Mouse (Mus musculus) macrophage (primary cell): ENCODE measurements around the gene Pus3. TPM values are rescaled to one million over a fixed set of nuclear protein-coding genes. Genes with fewer than 3 reads are reported as not detected.
A peak's percentile ranks its signal among the peaks of the same experiment; 100 is the strongest.
"Not testable (repeated sequence)": the region's sequence is repeated elsewhere in the genome, so short reads cannot be mapped to it uniquely, and the experiment has no call there.

Source experiments
- H3K27ac ChIP-seq: fragments of 350-480 bp; formaldehyde crosslinking; 2 replicates; pipeline ENCODE4 v1.9.0; 2021
- H3K36me3 ChIP-seq: fragments of 350-480 bp; formaldehyde crosslinking; 2 replicates; pipeline ENCODE4 v1.9.0; 2021; ENCODE audit errors: inconsistent target
- H3K4me3 ChIP-seq: fragments of 350-480 bp; formaldehyde crosslinking; 2 replicates; pipeline ENCODE4 v1.9.0; 2021; ENCODE audit errors: inconsistent target
- H3K79me2 ChIP-seq: fragments of 350-480 bp; formaldehyde crosslinking; 2 replicates; pipeline ENCODE4 v1.9.0; 2021; ENCODE audit errors: inconsistent target
- WGBS: methylation state at CpG from one replicate; pipeline ENCODE4 v1.1.7; 2026; ENCODE audit warnings: inconsistent platforms; ENCODE audit not compliant: missing documents; 5-methylcytosine and 5-hydroxymethylcytosine counted together
- polyA plus RNA-seq: library from polyadenylated mRNA; stranded (reverse); fragments of 250-400 nt; gene quantifications from 3 replicates; pipeline ENCODE4 v1.2.4, GENCODE M21; 2018; ENCODE audit warnings: inconsistent platforms

Pus3 gene
- polyA plus RNA-seq, 1 experiment from 2014 or later, result 8.5 TPM

DNA sequence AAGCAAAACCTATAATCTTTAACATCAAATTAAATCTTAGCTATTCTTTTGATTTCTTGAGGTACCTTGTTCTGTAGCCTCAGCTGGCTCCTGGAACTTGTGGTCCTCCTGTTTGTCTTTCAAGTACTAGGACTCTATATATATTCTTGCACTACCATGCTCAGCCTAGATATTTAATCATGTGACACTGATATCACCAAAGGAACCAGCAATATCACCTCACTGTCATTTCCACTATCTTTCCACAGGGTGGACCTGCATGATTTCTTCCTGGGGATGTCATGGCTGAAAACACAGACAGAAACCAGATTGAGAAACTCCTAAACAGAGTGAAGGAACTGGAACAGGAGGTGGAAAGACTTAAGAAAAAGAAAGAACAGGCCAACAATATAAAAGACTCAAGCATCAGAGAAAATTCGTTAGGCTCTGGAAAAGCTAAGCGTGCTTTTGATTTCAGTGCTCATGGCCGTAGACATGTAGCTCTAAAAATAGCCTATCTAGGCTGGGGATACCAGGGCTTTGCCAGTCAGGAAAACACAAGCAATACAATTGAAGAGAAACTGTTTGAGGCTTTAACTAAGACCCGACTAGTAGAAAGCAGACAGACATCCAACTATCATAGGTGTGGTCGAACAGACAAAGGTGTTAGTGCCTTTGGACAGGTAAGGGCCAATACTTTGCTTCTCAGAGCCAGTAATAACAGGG is 6.3 kb downstream of the Pus3 start:
- Histone ChIP-seq H3K27ac (no peak overlapping the region), H3K4me3 (no peak overlapping the region), H3K36me3 (peaks cover 4% of the 10 kb centered on the region; the same call in 1 of the 2 replicates), H3K79me2 (peaks cover 92% of the 10 kb centered on the region)
- 97% methylated on average over 5 of the region's 5 CpGs for WGBS

DNA sequence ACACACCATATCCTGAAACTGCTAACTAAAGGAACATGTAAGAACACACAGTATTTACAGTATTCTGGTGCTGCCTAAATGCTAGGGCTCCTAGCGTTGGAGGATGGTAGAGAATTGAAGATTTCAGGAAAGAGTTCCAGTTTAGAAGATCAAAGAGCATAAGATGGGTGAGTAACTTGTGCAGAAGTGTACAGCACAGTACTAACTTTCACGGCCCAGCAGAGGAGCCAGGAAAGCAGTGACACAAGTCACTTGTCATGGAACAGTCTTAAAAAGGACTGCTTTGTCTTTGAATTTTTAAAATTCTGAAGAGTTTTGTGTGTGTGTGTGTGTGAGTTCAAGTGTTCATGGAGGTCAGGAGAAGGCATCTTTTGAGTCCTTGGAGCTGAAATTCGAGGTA is 9.6 kb downstream of the Pus3 start:
- H3K79me2 ChIP-seq, result peaks cover 59% of the 10 kb centered on the region
- 97% methylated on average over 3 of the region's 3 CpGs for whole genome bisulfite sequencing
- H3K36me3 ChIP-seq, result peaks cover 4% of the 10 kb centered on the region; the same call in 1 of the 2 replicates
- H3K27ac ChIP-seq, result no peak overlapping the region
- no peak overlapping the region for H3K4me3 ChIP-seq

DNA sequence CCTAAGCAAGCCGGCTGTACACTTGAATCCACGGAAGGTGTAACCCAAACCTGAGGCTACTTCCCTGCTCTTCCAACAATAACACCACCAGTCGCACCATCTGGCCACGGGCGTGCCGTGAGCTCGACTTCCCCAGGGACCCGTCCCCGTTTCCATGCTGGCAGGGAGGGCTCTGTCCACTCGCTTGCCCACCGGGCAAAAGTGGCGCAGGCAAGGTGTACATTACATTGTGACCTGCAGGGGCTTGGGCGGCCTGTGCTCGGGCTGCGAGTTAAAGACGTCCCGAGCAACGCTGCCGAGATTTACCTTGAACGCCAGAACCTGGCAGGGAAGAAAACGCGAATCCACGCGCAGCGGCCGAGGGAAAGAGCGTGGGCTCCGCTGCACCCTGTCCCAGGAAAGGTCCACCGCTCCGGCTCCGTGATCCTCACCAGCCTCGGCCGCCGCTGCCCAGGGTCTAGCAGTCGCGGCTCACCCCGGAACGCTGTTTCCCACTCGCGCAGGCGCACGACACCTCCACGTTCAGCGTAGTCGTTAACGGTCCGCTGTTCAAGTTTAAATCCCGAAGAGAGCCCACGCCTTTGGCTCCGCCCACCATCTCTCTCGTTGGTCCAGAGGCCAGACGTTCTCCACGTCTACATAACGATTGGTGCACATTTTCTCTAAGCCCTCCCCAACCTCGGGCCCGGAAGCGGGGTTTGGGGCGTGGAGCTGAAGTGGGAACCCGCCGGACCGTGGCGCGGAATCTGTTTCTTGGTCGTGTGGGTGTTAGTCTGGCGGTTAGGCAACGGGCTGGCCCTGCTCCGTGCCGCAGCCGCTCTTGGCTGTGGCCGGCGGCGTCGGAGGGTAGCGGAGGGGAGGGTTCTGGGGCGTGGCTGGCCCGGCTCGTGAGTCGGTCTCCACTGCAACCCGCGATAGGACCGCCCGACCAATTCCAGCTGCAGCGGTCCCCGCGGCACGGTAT is 11.5 kb downstream of the Pus3 start, which contains the start of the genes Pate2 and Hyls1:
TSS of gene Pate2 (plus strand) at position 714 of the 964 bp plus-strand sequence.
TSS of gene Hyls1 (minus strand) at position 828 of the 964 bp plus-strand sequence.
- H3K36me3 ChIP-seq, result peaks cover 4% of the 10 kb centered on the region; the same call in 1 of the 2 replicates
- WGBS, result under 1% methylated on average over 79 of the region's 86 CpGs
- peak within 1 kb of the TSS; percentile 77 for H3K4me3 ChIP-seq
- peak within 1 kb of the TSS; percentile 61 for H3K27ac ChIP-seq
- H3K79me2 ChIP-seq, result peaks cover 40% of the 10 kb centered on the region

DNA sequence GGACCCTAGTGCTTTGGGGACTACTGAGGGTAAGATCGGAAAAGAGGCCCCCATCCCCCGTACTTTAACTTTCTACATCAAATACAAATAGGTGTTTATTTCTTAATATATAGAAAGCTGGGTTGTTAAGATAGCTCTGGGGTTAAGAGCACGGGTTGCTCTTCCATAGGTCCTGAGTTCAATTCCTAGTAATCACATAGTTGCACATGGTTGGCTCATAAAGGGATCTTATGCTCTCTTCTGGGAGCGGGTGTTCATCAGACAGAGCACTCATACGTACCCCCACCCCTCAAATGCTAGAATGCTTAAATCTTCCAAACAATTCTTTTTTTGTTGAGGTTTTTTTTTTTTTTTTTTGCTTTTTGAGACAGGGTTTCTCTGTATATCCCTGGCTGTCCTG is 12.3 kb downstream of the Pus3 start:
- peak overlapping the region; percentile 25; the same call in 1 of the 2 replicates for H3K27ac ChIP-seq
- H3K36me3 ChIP-seq, result peaks cover 4% of the 10 kb centered on the region; the same call in 1 of the 2 replicates
- H3K4me3 ChIP-seq, result peak overlapping the region; percentile 77
- 22% methylated on average over 5 of the region's 5 CpGs for WGBS
- H3K79me2 ChIP-seq, result peaks cover 34% of the 10 kb centered on the region

DNA sequence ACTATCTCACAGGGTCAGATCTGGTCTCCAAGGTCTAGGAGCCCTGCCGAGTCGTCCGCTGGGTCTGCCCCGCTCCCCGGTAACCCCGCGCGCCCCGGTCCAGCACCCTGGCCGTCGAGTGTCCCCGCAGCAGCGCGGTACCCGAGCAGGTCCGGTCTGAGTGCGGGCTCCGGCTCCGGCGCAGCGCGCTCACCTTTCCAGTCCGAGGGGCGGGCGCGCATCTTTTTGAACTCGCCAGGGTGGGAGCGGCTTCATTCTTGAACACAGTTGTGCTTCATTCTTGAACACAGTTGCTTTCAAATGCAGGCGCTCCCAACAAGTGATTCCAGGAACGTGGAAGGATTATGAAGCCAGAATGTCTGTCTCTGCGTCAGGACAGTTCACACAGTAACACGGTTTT is 16.0 kb downstream of the Pus3 start:
- Histone ChIP-seq H3K4me3 (no peak overlapping the region), H3K27ac (no peak overlapping the region), H3K36me3 (no peaks in the 10 kb centered on the region), H3K79me2 (peaks cover 2% of the 10 kb centered on the region; the same call in 1 of the 2 replicates)
- 19% methylated on average over 31 of the region's 32 CpGs for WGBS

DNA sequence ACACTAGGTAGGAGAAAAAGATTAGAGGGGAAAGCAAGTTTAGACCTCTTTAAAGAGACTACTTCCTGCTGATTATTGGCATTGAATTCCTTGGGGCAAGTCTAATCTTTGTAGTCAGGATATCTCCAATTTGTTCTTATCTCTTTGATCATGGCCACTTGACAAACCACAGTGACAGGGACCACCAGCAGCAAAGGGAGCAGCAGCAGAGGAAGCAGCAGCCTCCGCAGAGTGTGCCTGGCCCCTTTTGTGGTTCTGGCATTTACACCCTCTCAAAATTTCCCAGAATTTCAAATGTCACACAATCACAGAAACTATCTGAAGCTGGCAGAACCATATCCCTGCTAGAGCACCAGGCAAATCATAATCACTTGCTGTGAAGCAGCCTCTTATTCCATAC is 29.3 kb downstream of the Pus3 start:
- Histone ChIP-seq H3K4me3 (no peak overlapping the region), H3K36me3 (no peaks in the 10 kb centered on the region), H3K79me2 (no peaks in the 10 kb centered on the region), H3K27ac (no peak overlapping the region)
- 25% methylated on average over 1 of the region's 1 CpGs for whole genome bisulfite sequencing

DNA sequence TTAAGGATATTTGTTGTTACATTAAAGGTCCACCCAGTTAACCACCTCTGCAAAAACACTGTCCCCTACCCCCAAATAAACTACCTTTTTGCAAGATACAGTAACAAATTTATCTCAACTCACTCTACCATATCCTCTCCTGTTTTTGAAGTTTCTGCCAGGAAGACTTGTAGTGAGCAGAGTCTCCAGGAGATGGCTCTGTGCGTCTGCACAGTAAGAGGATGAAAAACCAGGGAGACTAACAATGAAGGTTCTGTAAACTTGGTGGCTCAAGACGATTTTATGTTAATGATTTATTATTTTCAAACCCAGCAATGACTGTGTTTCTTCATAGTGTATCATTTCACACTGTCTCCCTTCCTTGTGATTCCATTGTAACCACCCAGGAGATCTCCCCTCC is 34.5 kb downstream of the Pus3 start:
- H3K79me2 ChIP-seq, result no peaks in the 10 kb centered on the region
- H3K27ac ChIP-seq, result no peak overlapping the region
- WGBS, result 12% methylated on average over 2 of the region's 2 CpGs
- H3K36me3 ChIP-seq, result no peaks in the 10 kb centered on the region
- H3K4me3 ChIP-seq, result no peak overlapping the region

DNA sequence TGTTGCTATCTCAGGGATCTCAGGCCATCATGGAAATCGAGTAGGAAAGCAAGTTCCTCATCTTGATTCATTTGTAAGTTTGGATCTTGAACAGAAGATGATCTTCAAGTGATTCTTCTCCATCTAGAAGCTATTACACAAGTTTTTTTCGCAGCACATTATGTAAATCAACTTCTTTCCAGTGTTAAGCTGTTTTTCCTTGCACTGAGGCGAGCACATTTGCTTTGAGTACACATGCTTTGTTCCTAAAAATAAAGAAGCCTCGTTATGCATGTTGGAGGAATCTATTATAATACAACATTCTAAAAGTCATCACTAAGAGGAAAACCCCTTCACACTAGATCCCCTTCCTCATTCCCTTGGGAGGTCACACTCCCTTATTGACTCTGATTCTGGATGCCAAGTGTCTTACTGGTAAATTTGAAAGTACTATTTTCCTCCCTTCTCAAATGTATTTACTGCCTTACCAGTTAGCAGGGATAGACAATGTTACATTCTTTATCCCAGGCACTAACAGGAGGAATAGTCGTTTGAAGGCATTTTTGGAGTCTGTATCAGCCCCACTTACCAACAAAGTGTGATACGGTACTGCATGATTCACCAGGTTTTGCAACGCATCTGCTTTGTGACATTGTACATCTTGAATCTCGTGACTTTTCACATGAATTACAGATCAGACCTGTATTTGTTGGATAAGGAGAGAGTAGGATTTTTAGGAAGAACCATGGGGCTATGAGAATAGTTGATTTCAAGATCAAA is 49.4 kb downstream of the Pus3 start:
- Histone ChIP-seq H3K36me3 (no peaks in the 10 kb centered on the region), H3K27ac (no peak overlapping the region), H3K4me3 (no peak overlapping the region), H3K79me2 (no peaks in the 10 kb centered on the region)
- 84% methylated on average over 8 of the region's 8 CpGs for WGBS

DNA sequence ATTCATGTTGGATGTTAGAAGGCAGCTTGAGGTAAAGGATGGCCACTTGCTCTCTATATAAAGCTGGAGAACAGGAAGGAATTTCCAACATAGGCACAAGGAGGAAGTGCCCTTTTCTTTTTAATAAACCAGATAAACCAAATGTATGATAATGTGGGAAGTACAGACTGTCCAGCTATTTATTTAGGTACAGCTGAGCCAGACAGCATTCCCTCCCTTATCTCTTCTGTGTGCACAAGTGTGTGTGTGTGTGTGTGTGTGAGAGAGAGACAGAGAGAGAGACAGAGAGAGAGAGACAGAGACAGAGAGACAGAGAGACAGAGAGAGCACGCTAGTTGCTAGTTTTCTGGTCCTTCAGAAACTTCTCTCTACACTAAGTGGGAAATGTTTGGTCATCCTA is 53.4 kb downstream of the Pus3 start, which contains the start of gene Pate4:
TSS of gene Pate4 (minus strand) at position 101 of the 400 bp plus-strand sequence.
- Histone ChIP-seq H3K79me2 (no peaks in the 10 kb centered on the region), H3K27ac (no peak within 1 kb of the TSS), H3K4me3 (no peak within 1 kb of the TSS), H3K36me3 (no peaks in the 10 kb centered on the region)
- WGBS, result no CpG with 5 or more reads among the region's 1 CpGs

DNA sequence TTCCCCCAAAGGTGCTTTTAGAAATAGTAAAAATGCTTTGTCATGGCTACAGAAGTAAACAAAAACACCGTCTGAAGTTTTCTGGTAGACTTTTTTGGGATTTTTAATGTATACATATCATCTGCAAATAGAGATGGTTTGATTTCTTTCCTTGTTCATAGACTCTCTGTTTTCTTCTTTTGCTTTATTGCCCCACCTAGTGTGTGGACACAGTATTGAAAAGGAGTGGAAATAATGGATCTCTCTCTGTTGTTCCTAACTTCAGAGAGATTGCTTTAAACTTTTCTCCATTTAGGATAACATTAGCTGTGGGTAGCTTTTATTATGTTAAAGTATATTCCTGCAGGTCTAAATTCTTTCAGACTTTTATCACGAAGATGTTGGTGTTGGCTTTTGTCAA is 55.6 kb downstream of the Pus3 start:
- no peak overlapping the region for H3K4me3 ChIP-seq
- no peak overlapping the region for H3K27ac ChIP-seq
- WGBS, result 44% methylated on average over 2 of the region's 2 CpGs
- H3K36me3 ChIP-seq, result no peaks in the 10 kb centered on the region
- no peaks in the 10 kb centered on the region for H3K79me2 ChIP-seq

DNA sequence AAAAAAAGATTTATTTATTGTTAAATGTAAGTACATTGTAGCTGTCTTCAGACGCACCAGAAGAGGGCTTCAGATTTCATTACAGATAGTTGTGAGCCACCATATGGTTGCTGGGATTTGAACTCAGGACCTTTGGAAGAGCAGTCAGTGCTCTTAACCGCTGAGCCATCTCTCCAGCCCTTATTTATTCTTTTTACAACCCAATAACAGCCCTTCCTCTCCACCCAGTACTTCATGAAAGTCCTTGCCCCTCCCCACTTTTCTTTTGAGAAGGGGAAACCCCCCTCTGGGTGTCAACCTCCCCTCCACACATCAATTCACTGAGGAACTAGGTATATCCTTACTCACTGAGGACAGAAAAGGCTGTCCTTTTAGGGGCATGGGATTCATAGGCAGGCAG is 58.4 kb downstream of the Pus3 start:
- not testable (repeated sequence) for H3K27ac ChIP-seq, H3K79me2 ChIP-seq, H3K4me3 ChIP-seq, H3K36me3 ChIP-seq
- 69% methylated on average over 2 of the region's 2 CpGs for WGBS
